Mouse (Mus musculus) embryonic stem cell, embryonic (primary cell): Measurements from ENCODE around the gene Htr6.

Experiments
- CTCF ChIA-PET, 4 experiments: fragments of 300-600 bp in 2 of 4; fragments of 350-600 bp in 2 of 4; sonication (Branson Sonifier 250); formaldehyde crosslinking; loops; one replicate each; lab custom pipeline; 2022; ENCODE audit warnings: inconsistent platforms in 2 of 4; lab: Charles Lee
- POLR2A ChIA-PET, 4 experiments: fragments of 300-600 bp in 2 of 4; fragments of 350-600 bp in 2 of 4; sonication (Branson Sonifier 250); formaldehyde crosslinking; loops; one replicate each; lab custom pipeline; 2022; ENCODE audit warnings: antibody characterized with exemption in 4 of 4, inconsistent platforms in 1 of 4; lab: Charles Lee

The Htr6 gene

DNA sequence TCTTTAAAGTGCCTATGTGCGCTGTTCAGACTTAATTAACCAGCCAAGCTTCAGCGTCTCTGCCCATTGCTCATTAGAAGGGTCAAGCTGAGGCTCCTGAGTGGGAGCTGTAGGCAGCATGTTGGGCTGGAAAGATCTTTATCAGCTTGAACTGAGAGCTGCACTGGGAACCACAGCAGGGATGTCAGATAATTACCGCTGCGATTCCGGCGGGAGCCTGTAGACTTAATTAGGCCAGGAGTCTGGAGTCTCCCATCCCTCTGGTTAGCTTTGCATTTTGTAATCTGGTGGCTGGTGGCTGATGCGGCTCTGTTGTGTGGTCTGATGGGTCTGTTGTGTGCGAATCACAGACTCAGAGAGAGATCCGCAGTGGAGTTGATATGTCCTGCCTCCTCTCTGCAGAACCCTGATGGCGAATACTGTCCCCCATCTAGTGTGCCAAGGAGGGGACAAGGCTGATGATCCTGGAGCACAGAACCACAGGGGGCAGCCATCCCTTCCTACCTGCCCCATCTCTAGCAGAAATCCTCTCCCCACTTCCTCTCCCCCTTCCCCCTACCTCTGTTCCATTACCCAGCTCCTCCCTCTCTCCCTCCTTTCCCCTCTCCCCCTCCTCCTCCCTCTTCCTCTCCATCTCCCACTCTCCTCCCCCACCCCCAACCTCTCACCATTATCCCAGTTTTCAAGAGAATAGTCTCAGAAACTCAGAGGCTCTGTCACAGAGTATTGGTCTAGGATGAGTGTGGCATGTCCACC, 35.1 kb downstream of the Htr6 start:
- POLR2A ChIA-PET, result interaction anchor here in 2 of 4 experiments (1.1 to 1.3 kb wide), 3 partner anchors 20 to 32 kb away, joined by 3 to 5 read pairs (median 3); no protein-coding TSS in a partner anchor
- CTCF ChIA-PET, result interaction anchor here in 2 of 4 experiments (0.6 to 1.4 kb wide), 3 partner anchors 20 to 274 kb away, joined by 3 to 4 read pairs (median 4); no protein-coding TSS in a partner anchor

DNA sequence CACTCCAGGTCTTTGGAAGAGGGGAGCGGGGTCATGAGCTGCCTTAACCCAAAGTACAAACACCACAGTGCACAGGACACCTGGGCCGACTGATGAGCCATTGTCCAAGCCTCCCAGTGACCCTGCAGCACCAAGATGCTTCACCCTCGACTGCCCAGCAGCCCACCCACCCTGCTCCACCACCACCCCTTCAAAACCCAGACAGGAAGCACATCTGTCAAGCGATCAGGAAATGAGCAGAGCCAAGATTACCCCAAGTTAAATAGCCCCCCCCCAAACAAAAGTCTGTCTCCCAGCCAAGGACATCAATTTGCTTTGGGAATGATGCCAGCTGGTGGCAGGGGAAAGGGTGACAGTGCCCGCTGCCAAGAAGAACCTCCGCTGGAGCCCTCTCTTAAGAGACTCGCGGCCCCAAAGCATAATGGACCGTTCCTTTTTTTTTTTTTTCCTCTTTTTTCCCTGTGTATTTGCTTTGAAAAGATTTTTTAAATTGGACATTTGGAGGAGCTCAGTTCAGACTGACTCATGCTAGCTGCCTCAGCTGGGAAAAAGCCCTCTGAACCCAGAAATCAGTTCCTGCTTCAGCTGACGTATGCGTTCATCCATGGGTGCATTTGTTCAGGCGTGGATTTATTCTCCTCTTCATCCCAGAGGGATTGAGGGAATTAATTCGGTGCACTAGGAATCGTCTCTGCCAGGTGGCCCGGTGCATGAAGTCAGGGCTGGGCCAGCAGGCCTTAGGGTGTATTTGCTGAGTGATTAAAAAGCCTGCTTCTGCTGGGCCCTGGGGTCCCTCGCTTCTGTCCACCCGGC, 37.4 kb downstream of the Htr6 start:
- POLR2A ChIA-PET, result interaction anchor here in 2 of 4 experiments (0.6 to 0.7 kb wide), 3 partner anchors 18 to 479 kb away, joined by 3 to 7 read pairs (median 3); no protein-coding TSS in a partner anchor
- CTCF ChIA-PET, result interaction anchor here in 1 of 4 experiments (0.7 kb wide), 2 partner anchors 25 to 467 kb away, joined by 3 read pairs; no protein-coding TSS in a partner anchor

DNA sequence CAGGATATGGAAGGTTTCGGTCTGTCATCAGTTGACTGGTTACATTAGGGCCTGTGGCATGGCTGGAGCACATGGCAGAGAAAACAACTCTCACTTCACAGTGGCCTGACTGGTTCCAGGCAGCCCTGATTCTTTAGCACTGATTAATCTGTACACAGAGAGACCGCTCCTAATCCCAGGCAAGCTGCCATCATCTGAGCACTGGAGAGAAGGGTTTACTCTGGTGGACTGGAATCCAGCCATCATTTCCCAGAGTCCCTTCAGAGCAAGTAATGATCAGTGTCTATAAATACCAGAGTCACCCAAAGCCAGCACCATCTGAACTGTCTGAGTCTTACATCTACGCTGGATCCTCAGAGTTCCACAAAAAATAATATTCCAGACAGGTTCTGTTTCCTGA, 39.6 kb downstream of the Htr6 start:
- POLR2A ChIA-PET, result no interaction called here
- CTCF ChIA-PET, result interaction anchor here in 1 of 4 experiments (0.6 kb wide), 1 partner anchor 21 kb away, joined by 4 read pairs; no protein-coding TSS in a partner anchor

DNA sequence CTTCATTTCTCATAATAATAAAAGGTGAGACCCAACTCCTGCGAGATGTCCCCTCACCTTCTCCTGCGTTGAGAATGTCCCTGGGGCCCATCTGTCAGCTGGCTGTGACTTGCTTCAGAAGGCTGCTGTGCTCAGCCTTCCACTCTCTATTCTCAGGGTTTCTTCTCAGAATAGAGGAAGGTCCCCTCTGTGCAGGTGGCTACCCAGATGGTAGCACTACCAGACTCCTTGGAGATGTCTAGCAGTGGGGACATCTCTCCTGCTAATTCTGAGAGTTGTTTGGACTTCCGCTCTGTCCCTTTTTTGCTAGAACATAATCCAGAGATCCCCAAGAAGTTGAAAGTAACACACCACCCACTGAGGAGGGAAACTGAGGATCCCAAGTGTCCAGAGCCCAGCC, 40.4 kb downstream of the Htr6 start:
- CTCF ChIA-PET, result interaction anchor here in 2 of 4 experiments (0.6 to 1.5 kb wide), 5 partner anchors 34 to 571 kb away, joined by 3 to 5 read pairs (median 5); partner anchors contain the start of gene Otud3 (in 1 of the 2)
- POLR2A ChIA-PET, result interaction anchor here in 1 of 4 experiments (1.0 kb wide), 1 partner anchor 25 kb away, joined by 3 read pairs; no protein-coding TSS in a partner anchor

DNA sequence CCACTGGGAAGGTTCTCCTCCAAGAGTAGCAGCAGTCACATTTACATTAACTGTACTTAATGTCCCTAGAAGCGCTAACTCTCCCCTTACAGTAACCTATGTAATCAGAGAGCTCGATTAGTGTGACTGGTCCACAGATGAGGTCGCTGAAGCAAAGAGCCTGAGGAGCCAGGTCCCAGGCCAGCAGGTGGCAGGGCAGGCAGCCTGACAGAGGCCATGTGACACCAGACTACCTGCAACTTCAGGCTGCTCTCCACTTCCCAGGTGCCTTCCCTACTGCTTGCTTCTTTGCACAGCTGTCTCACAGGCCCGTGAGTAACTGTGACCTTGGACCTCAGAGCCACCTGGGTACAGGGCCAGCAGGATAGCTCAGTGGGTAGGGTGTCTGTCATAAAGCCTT, 40.8 kb downstream of the Htr6 start:
- POLR2A ChIA-PET, result interaction anchor here in 2 of 4 experiments (1.0 to 1.6 kb wide), 2 partner anchors 18 to 25 kb away, joined by 3 to 5 read pairs; no protein-coding TSS in a partner anchor
- CTCF ChIA-PET, result interaction anchor here in 2 of 4 experiments (0.6 to 1.5 kb wide), 5 partner anchors 33 to 570 kb away, joined by 3 to 5 read pairs (median 5); partner anchors contain the start of gene Otud3 (in 1 of the 2)

DNA sequence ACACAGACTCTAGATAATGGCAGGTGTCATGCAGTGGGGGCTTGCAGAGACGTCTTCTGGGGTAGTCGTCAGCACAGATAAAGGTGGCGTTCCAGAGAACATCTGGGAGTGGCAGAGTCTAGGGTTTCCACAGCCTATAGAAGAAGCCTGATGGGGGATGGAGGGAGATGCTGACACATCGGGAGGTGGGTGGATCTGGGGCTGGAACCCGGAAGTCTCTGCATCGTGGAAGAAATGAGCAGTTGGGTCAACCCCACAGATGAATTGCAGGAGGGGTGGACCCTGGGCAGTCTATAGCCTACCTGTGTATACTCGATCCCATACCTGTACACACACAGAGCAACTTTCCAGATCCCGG, 41.4 kb downstream of the Htr6 start:
- ChIA-PET CTCF (interaction anchor here in 2 of 4 experiments (0.5 to 1.5 kb wide), 4 partner anchors 19 to 120 kb away, joined by 3 to 6 read pairs (median 5); partner anchors contain the start of gene Otud3 (in 1 of the 2)), POLR2A (interaction anchor here in 3 of 4 experiments (0.6 to 1.6 kb wide), 5 partner anchors 15 to 107 kb away, joined by 3 to 12 read pairs (median 5); no protein-coding TSS in a partner anchor)

DNA sequence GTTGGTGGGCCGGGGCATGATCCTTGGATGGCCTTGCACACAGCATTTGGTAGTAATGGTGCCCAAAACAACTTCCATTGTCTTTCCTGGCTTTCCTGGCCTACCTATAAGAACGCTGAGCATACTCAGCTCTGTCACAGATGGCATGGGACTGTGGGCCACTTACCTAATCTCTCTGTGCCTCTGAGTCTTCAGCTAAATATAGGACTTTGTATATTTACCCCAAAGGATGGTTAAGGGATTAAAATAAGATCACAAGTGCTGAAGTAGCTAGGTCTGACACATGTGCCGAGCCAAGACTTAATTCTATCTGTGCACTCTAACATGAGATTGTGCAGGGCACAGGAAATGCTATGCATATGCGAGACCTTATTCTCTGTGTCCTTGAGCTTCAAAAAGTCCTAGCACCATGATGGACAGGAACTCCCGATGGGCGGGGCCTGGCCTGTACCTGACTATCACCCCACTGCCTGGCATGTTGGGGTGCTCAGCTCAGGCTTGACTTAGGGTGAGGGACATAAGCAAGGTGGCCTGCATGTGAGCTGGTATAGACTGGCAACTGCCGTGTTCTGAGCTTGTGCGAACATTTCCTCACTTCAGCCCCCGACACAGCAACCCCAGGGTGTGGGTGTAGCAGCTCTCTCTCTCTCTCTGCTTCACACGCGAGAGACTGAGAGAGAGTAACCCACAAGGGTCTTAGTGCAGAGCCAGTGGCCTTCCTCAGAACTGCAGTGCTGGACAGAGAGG, 41.9 kb downstream of the Htr6 start:
- CTCF ChIA-PET, result interaction anchor here in 2 of 4 experiments (0.5 to 1.5 kb wide), 4 partner anchors 19 to 112 kb away, joined by 3 to 6 read pairs (median 4); no protein-coding TSS in a partner anchor
- POLR2A ChIA-PET, result interaction anchor here in 3 of 4 experiments (0.5 to 1.6 kb wide), 6 partner anchors 15 to 233 kb away, joined by 3 to 12 read pairs (median 4); no protein-coding TSS in a partner anchor

DNA sequence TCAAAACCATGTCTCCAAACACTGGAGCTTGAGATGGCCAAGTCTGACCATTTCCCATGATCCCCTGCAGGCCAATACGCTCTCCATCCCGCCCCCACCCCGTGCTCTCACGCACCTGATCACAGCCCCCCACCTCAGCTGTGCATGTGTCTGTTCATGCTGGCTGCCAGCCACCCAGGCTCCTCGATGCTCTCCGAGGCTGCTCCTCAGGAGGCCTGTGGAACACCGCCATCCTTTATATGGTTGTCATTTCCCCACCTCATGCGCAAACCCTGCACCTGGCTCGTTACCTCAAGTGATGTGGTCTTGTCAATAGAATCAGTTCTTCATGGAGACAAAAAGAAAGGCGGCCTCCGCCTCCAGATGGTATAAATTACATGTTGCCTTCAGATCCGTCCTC, 42.8 kb downstream of the Htr6 start:
- POLR2A ChIA-PET, result interaction anchor here in 1 of 4 experiments (0.9 to 1.5 kb wide), 3 partner anchors 13 to 25 kb away, joined by 3 to 6 read pairs (median 3); no protein-coding TSS in a partner anchor
- CTCF ChIA-PET, result interaction anchor here in 1 of 4 experiments (1.0 to 1.1 kb wide), 2 partner anchors 53 to 176 kb away, joined by 3 read pairs; no protein-coding TSS in a partner anchor

DNA sequence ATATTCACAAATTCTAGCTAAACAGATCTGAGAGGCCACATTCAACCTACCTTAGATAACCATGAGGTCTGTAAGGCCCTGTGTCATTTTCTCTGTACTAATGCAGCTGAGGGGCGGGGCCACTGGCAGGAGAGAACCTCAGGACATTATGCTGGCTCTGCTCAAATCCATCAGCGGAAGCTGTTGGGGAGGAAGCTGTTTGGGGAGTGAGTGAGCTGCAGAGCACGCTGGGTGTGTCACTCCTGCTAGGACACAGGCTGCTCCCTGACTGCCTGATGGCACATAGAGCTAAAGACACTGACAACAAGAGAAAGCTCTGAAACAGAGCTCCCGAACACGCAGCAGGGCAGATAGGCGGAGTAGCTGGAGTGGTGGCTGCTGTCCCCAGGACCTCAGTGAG, 44.7 kb downstream of the Htr6 start:
- CTCF ChIA-PET, result no interaction called here
- POLR2A ChIA-PET, result interaction anchor here in 2 of 4 experiments (0.5 to 1.0 kb wide), 3 partner anchors 29 to 946 kb away, joined by 3 to 4 read pairs (median 3); no protein-coding TSS in a partner anchor

DNA sequence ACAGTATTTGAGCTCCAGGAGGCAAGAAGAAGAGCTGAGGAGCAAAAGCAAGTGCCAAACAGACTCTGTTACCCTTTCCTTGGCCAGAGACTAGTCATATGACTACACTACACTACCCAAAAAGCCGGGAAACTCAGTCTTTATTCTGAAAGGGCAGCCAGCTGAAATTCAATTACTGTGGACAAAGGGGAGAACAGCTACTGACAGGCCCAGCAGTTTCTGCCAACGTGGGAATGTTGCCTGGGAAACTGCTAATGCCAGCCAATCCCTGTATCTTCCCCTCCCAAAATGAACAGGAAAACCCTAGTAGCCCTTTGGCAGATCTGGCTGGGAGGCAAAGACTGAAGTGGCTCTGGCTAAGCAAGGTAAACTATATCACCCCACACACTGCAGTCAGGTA, 51.0 kb downstream of the Htr6 start:
- CTCF ChIA-PET, result interaction anchor here in 1 of 4 experiments (0.6 kb wide), 1 partner anchor 1069 kb away, joined by 3 read pairs; no protein-coding TSS in a partner anchor
- POLR2A ChIA-PET, result interaction anchor here in 2 of 4 experiments (0.6 kb wide), 2 partner anchors 454 to 644 kb away, joined by 3 to 9 read pairs; no protein-coding TSS in a partner anchor

DNA sequence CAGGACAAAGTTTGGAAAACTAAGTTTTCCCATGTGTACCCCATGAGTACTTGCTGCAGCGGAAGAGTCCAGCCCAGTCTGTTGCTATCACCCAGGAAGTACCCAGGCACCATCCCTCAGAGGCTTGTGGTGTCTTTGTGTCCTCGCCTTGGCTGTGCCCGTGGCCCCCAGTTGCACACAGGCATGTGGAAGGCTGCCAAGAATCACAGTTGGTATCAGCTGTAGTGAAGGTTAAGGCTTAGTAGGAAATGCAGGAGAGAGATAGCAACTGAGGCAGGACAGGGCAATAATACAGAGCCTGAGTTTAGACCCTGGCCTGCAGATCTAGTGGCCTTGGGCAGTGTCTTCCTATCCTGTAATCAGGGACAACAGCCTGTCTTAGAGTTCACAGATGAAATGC, 55.0 kb downstream of the Htr6 start:
- ChIA-PET POLR2A (interaction anchor here in 2 of 4 experiments (0.7 to 3.8 kb wide), 4 partner anchors 10 to 19 kb away, joined by 3 to 39 read pairs (median 3); no protein-coding TSS in a partner anchor), CTCF (interaction anchor here in 2 of 4 experiments (0.7 to 1.5 kb wide), 2 partner anchors 13 to 19 kb away, joined by 3 to 4 read pairs; no protein-coding TSS in a partner anchor)

DNA sequence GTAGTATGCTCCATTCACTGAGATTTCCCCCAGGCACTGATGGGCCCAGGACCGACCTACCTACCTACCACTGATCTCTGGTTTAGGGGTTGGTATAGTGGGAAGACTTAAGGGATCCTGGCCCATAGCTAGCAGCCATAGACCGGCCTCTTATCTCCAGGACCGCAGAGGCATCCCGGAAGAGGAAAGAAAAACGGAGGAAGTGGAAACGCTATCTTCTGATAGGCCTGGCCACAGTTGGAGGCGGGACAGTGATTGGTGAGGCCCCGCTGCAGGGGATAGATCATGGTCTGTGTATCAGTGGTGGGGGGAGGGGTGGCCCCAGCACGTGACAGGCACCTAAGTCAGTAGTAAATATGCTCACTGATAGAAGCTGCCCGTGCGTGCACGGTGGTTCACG, 56.0 kb downstream of the Htr6 start:
- ChIA-PET CTCF (interaction anchor here in 1 of 4 experiments (0.6 to 1.5 kb wide), 5 partner anchors 11 to 270 kb away, joined by 3 to 4 read pairs (median 3); no protein-coding TSS in a partner anchor), POLR2A (interaction anchor here (0.5 to 3.8 kb wide), 17 partner anchors 9 to 1840 kb away, joined by 3 to 39 read pairs (median 3); no protein-coding TSS in a partner anchor)

DNA sequence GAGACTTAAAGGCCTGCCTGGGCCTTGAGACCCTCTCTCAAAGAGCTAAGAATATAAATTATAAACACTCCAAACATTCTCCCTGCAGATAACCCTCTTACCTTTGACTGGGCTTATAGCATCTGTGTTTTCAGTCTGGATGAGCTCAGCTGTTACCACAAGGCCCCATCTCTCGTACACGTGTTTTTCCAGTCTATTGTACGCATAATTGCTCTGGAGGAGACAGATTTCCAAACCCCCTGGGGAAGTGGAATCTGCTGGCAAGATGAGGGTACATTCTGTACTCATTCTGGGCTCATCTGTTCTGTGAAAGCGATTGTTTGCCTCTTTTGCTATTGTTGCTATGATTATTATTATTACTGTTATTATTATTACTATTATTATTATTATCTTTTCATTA, 56.4 kb downstream of the Htr6 start:
- ChIA-PET CTCF (interaction anchor here in 2 of 4 experiments (0.6 to 1.5 kb wide), 5 partner anchors 12 to 830 kb away, joined by 3 to 4 read pairs (median 4); no protein-coding TSS in a partner anchor), POLR2A (interaction anchor here in 2 of 4 experiments (0.6 to 3.8 kb wide), 10 partner anchors 9 to 47 kb away, joined by 3 to 39 read pairs (median 3); no protein-coding TSS in a partner anchor)

DNA sequence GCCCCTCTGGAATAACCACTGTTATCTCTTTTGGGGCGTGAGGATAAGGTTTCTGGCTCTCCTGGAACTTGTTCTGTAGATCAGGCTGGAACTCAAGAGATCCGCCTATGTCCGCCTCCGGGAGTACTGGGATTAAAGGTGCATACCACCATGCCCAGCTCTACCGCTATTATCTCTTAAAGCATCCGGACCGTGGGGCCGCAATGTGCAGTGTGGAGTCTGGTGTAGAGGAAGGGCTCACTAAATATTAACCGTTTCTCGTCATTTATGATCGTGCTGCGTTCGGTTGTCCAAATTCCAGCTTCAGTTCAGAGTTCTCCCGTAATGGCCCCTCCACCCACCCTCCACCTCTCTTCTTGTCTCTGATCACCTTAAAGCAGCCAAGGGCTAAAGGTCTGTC, 57.0 kb downstream of the Htr6 start:
- CTCF ChIA-PET, result interaction anchor here in 3 of 4 experiments (0.6 to 1.4 kb wide), 5 partner anchors 26 to 854 kb away, joined by 3 to 6 read pairs (median 4); no protein-coding TSS in a partner anchor
- POLR2A ChIA-PET, result interaction anchor here in 2 of 4 experiments (0.6 to 3.8 kb wide), 5 partner anchors 10 to 19 kb away, joined by 3 to 39 read pairs (median 4); no protein-coding TSS in a partner anchor

DNA sequence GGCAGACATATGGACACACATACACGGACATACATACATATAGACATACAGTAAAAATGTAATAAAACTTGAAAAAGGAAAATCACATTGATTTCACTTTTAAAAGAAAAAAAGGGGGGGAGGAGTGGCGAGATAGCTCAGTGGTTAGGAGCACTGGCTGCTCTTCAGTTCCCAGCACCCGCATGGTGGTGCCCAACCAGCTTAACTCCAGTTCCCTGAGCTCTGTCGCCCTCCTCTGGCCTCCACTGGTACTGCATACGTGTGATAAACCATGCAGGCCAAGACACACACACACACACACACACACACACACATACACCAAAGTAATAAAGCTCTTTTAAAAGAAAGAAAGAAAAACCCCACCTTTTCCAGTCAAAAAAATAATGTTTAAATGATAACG, 60.6 kb downstream of the Htr6 start:
- ChIA-PET CTCF (interaction anchor here (0.5 to 1.9 kb wide), 55 partner anchors 9 to 1660 kb away, joined by 3 to 19 read pairs (median 4); partner anchors contain the start of genes Htr6 (in 1 of the 4), Pink1 (in 1 of the 4), Rnf186 (in 1 of the 4) and Tmco4 (in 1 of the 4)), POLR2A (interaction anchor here in 3 of 4 experiments (0.8 to 1.4 kb wide), 7 partner anchors 8 to 244 kb away, joined by 3 to 10 read pairs (median 4); no protein-coding TSS in a partner anchor)

DNA sequence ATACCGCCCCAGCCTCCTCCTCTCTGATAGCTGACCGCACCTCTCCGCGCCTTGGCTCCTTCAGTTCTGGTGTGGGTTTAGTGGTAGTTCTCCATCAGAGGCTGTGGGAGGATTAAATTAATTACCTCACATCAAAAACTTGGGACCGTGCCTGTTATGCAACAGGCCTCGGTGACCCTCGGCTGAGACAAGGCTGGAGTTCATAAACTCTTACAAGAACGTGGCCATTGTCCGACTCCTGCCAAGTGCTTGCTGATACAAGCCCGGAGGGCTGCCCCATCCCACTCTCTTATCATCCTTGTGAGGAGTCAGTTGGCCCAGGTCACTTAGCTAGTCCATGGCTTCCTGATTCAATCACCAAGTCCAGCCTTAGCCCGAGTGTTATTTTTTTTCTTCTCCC, 62.1 kb downstream of the Htr6 start:
- POLR2A ChIA-PET, result no interaction called here
- CTCF ChIA-PET, result interaction anchor here in 1 of 4 experiments (1.1 kb wide), 1 partner anchor 12 kb away, joined by 3 read pairs; no protein-coding TSS in a partner anchor
